Mouse (Mus musculus): Measurements from ENCODE around the gene Ebf1. TPM values are rescaled to one million over a fixed set of nuclear protein-coding genes. Genes with fewer than 3 reads are reported as not detected.

Ebf1 gene
- total and polyA plus RNA-seq, 3 experiments, result 0.04 TPM; not detected in 2

DNA sequence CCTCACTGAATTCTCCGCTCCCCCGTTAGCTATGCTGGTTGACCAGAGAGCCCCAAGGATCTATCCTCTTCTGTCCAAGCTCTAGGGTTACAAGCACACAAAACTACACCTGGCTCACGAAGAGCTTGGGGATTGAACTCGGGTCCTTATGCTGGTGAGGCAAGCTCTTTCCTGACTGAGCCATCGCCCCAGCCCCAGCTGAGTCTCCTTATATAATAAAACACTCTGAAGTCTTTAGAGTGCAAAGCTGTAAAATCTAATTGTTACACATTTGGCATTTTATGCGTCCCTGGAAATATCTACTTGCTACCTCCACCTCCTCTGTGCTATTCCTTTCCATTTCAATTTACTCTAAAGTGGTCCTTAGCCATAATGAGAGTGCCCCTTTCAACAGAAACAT is 366.8 kb downstream of the Ebf1 start:
- no peaks in the 10 kb centered on the region for H3K4me1 ChIP-seq (ENCODE audit: control insufficient read depth in 1 of 2, insufficient read depth in 2 of 2, low read length in 2 of 2)
- H3K36me3 ChIP-seq (ENCODE audit: control insufficient read depth in 1 of 2, insufficient read depth in 2 of 2, low read length in 2 of 2), result no peaks in the 10 kb centered on the region
- H3K4me3 ChIP-seq (ENCODE audit: control insufficient read depth in 1 of 2, insufficient read depth in 1 of 2, low read depth in 2 of 2, low read length in 2 of 2), result no peak overlapping the region
- no peaks in the 10 kb centered on the region for H3K79me2 ChIP-seq (ENCODE audit: control insufficient read depth, insufficient read depth, low read length, poor library complexity)
- no peaks in the 10 kb centered on the region for H3K27me3 ChIP-seq (ENCODE audit: control insufficient read depth in 1 of 2, insufficient read depth in 2 of 2, low read length in 2 of 2)
- DNase-seq (ENCODE audit: low read depth, low spot score), result no peak
- H3K9me3 ChIP-seq (replicated peaks; ENCODE audit: insufficient read depth, low read length), result no peaks in the 10 kb centered on the region
- H3K9ac ChIP-seq (ENCODE audit: control insufficient read depth, low read depth, low read length, poor library complexity, severe bottlenecking), result no peak overlapping the region
- TF ChIP-seq ZKSCAN1 (IDR thresholded peaks at IDR 0.05; ENCODE audit: low read depth, low read length) (no peak), CHD1 (IDR thresholded peaks at IDR 0.05; ENCODE audit: low read depth, low read length) (no peak), KAT2A (conservative IDR thresholded peaks at IDR 0.05; ENCODE audit: low read depth, low read length) (no peak), POLR2AphosphoS5 (IDR thresholded peaks at IDR 0.05; ENCODE audit: borderline replicate concordance, low read depth, low read length) (no peak), ETS1 (IDR thresholded peaks at IDR 0.05; ENCODE audit: low read depth, low read length) (no peak), MAZ (IDR thresholded peaks at IDR 0.05; ENCODE audit: low read depth, low read length) (no peak), CTCF (IDR thresholded peaks at IDR 0.05 in 2 of 3, conservative IDR thresholded peaks at IDR 0.05 in 1 of 3; ENCODE audit: control insufficient read depth in 1 of 3, insufficient read depth in 1 of 3, low read depth in 2 of 3, low read length in 3 of 3, poor library complexity in 1 of 3, severe bottlenecking in 1 of 3) (no peak), EP300 (IDR thresholded peaks at IDR 0.05; ENCODE audit: low read depth in 1 of 2, low read length in 2 of 2) (no peak), JUND (IDR thresholded peaks at IDR 0.05; ENCODE audit: low read depth, low read length) (no peak), HCFC1 (IDR thresholded peaks at IDR 0.05; ENCODE audit: low read depth, low read length) (no peak), NRF1 (IDR thresholded peaks at IDR 0.05; ENCODE audit: insufficient read depth, low read depth, low read length, poor library complexity, severe bottlenecking) (no peak)
- no peak overlapping the region for H3K27ac ChIP-seq (ENCODE audit: control insufficient read depth, low read depth, low read length)

DNA sequence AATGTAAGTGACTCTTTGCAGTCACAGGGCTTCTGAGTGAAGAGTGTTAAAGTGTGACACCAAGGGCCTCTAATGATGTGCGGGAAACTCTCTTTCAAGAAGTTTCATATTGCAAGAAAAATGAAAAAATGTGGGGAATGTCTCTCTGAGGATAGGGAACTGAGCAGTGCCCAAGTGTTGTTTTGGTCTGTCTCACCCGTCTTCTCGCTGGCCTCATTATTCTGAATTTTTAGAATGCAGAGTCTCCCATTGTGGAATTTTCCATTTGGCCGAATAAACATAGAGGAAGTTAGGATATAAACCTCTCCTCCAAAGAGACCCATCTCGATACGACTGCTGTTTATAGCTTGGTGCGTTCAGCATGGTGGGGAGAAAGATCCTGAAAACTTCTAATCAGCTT is 367.3 kb downstream of the Ebf1 start:
- TF ChIP-seq TBP (IDR thresholded peaks at IDR 0.05; ENCODE audit: low read depth, low read length) (no peak), EP300 (IDR thresholded peaks at IDR 0.05; ENCODE audit: low read depth in 1 of 2, low read length in 2 of 2) (no peak), USF2 (IDR thresholded peaks at IDR 0.05; ENCODE audit: borderline replicate concordance in 1 of 2, insufficient read depth in 1 of 2, low read depth in 1 of 2, low read length in 2 of 2) (no peak), NRF1 (IDR thresholded peaks at IDR 0.05; ENCODE audit: insufficient read depth, low read depth, low read length, poor library complexity, severe bottlenecking) (no peak), MYC (IDR thresholded peaks at IDR 0.05; ENCODE audit: low read depth, low read length) (no peak), ZKSCAN1 (IDR thresholded peaks at IDR 0.05; ENCODE audit: low read depth, low read length) (no peak), NELFE (IDR thresholded peaks at IDR 0.05; ENCODE audit: low read depth, low read length) (no peak), SMC3 (IDR thresholded peaks at IDR 0.05; ENCODE audit: low read depth, low read length) (no peak), SIN3A (IDR thresholded peaks at IDR 0.05; ENCODE audit: low read length) (no peak), TCF12 (IDR thresholded peaks at IDR 0.05; ENCODE audit: low read depth, low read length) (no peak), CHD1 (IDR thresholded peaks at IDR 0.05; ENCODE audit: low read depth, low read length) (no peak), GABPA (IDR thresholded peaks at IDR 0.05; ENCODE audit: low read depth, low read length) (no peak), ZMIZ1 (IDR thresholded peaks at IDR 0.05; ENCODE audit: low read depth, low read length) (no peak), POLR2A (IDR thresholded peaks at IDR 0.05; ENCODE audit: control insufficient read depth in 1 of 2, insufficient read depth in 1 of 2, low read depth in 1 of 2, low read length in 2 of 2, poor library complexity in 1 of 2) (no peak)
- Histone ChIP-seq H3K4me1 (ENCODE audit: control insufficient read depth in 1 of 2, insufficient read depth in 2 of 2, low read length in 2 of 2) (no peaks in the 10 kb centered on the region), H3K9me3 (replicated peaks; ENCODE audit: insufficient read depth, low read length) (no peaks in the 10 kb centered on the region), H3K4me3 (ENCODE audit: control insufficient read depth in 1 of 2, insufficient read depth in 1 of 2, low read depth in 2 of 2, low read length in 2 of 2) (no peak overlapping the region), H3K36me3 (ENCODE audit: control insufficient read depth in 1 of 2, insufficient read depth in 2 of 2, low read length in 2 of 2) (no peaks in the 10 kb centered on the region), H3K9ac (ENCODE audit: control insufficient read depth, low read depth, low read length, poor library complexity, severe bottlenecking) (no peak overlapping the region), H3K27ac (ENCODE audit: control insufficient read depth, low read depth, low read length) (no peak overlapping the region), H3K27me3 (ENCODE audit: control insufficient read depth in 1 of 2, insufficient read depth in 2 of 2, low read length in 2 of 2) (no peaks in the 10 kb centered on the region), H3K79me2 (ENCODE audit: control insufficient read depth, insufficient read depth, low read length, poor library complexity) (no peaks in the 10 kb centered on the region)
- DNase-seq (ENCODE audit: low read depth, low spot score), result no peak

Measured in MEL (cell line).